Mouse (Mus musculus) brain, embryonic 14.5 days (tissue): Measurements from ENCODE around the gene Fbxo46.

Source experiments
- CTCF ChIP-seq: fragments of 200-500 bp; IDR thresholded peaks from 2 replicates; pipeline ENCODE4 v1.5.1; 2012; ENCODE audit warnings: inconsistent platforms, mild to moderate bottlenecking, moderate library complexity, borderline replicate concordance; ENCODE audit not compliant: insufficient read depth, insufficient read length; ENCODE audit errors: extremely low read depth
- POLR2A ChIP-seq: fragments of 200-500 bp; IDR thresholded peaks from 2 replicates; pipeline ENCODE4 v1.6.1; 2012; ENCODE audit warnings: mild to moderate bottlenecking, inconsistent platforms, borderline replicate concordance; ENCODE audit not compliant: poor library complexity, insufficient read depth, insufficient read length, severe bottlenecking; ENCODE audit errors: extremely low read depth

DNA sequence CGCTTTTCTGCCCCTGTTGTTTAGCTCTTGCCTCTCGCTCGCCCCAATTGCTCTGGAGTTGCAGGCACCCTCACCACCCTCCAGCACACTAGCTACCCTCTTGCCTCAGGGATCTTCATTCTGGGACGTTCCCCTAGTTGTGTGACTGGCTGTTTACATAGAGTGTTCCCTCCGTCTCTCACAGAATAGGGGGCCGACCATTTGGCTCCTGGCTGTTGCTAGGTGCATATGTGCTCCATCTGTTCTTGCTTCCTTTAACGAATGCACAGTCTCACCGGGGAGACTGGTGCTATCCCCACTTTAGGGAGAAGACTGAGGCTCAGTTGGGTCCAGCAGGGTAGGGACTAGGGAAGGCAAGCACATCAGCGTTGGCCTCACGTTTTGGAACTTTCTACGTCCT, 38.9 kb downstream of the Fbxo46 start:
- TF ChIP-seq POLR2A (no peak), CTCF (no peak)
